ENCODE assay signal across 9 mouse cellular contexts in genomic region chr8:104076541-104077412, GRCm38 (mm10). TPM values are rescaled to one million over a fixed set of nuclear protein-coding genes. Genes with fewer than 3 reads are reported as not detected.
DNase-seq lines count a peak whose midpoint lies in the region; ATAC-seq and TF ChIP-seq lines count a peak whose summit lies in the region.
"Had no signal": no experiment of that assay in that cellular context is flagged by ENCODE, and none has a peak within 500 bp of the region (broad histone marks: within the 10 kb centered on the region; RNA-seq: fewer than 3 reads in every experiment).

No protein-coding gene starts in this region.

- H3K36me3 ChIP-seq in heart, embryonic 12.5 days: no peaks in the 10 kb centered on the region
- no peaks in the 10 kb centered on the region for H3K36me3 ChIP-seq in hindbrain, embryonic 15.5 days
- H3K36me3 ChIP-seq: limb, embryonic 12.5 days had no signal

- peak; percentile 33; the same call in 1 of the 2 replicates for ATAC-seq in heart, embryonic 12.5 days (ENCODE audit: insufficient number of reproducible peaks, low FRiP score)
- ATAC-seq in hindbrain, embryonic 15.5 days (ENCODE audit: low FRiP score, low read depth): peak; percentile 79

- no peaks in the 10 kb centered on the region for H3K27me3 ChIP-seq in heart, embryonic 12.5 days (replicated peaks)
- no peaks in the 10 kb centered on the region for H3K27me3 ChIP-seq in hindbrain, embryonic 15.5 days
- H3K27me3 ChIP-seq: limb, embryonic 12.5 days had no signal

- TF ChIP-seq POLR2A in cortical plate, adult 2 months (IDR thresholded peaks at IDR 0.05; ENCODE audit: extremely low read depth, insufficient read depth, low read length): no peak

- H3K27ac ChIP-seq in heart, embryonic 12.5 days (ENCODE audit: poor library complexity, severe bottlenecking): no peak overlapping the region
- H3K27ac ChIP-seq in cortical plate, adult 2 months (ENCODE audit: insufficient read depth, low read length): no peak overlapping the region
- 0 out of 2 replicates have a peak overlapping the region, but pooled peaks have one; percentile 30 for H3K27ac ChIP-seq in hindbrain, embryonic 15.5 days (replicated peaks)
- H3K27ac ChIP-seq: limb, embryonic 12.5 days had no signal

- no peaks in the 10 kb centered on the region for H3K9me3 ChIP-seq in heart, embryonic 12.5 days (replicated peaks)
- H3K9me3 ChIP-seq in hindbrain, embryonic 15.5 days: no peaks in the 10 kb centered on the region
- H3K9me3 ChIP-seq: limb, embryonic 12.5 days had no signal

- no peak overlapping the region for H3K9ac ChIP-seq in heart, embryonic 12.5 days
- H3K9ac ChIP-seq in hindbrain, embryonic 15.5 days: no peak overlapping the region
- H3K9ac ChIP-seq: limb, embryonic 12.5 days had no signal

- 36% methylated on average over 8 of the region's 8 CpGs for WGBS in heart, embryonic 12.5 days
- WGBS in hindbrain, embryonic 15.5 days: 25% methylated on average over 8 of the region's 8 CpGs

- intact Hi-C loops in left cerebral cortex, postnatal 4 days (cut with DNase I): no loop called here

- no peak overlapping the region for H3K4me3 ChIP-seq in heart, embryonic 12.5 days
- H3K4me3 ChIP-seq in cortical plate, adult 2 months (ENCODE audit: insufficient read depth, low read length): no peak overlapping the region
- no peak overlapping the region for H3K4me3 ChIP-seq in hindbrain, embryonic 15.5 days
- H3K4me3 ChIP-seq: limb, embryonic 12.5 days had no signal

- DNase-seq in heart, adult 8-10 months (ENCODE audit: low spot score): no peak
- peak; percentile 37 for DNase-seq in NIH3T3 (ENCODE audit: low read depth)
- DNase-seq in left cerebral cortex, postnatal 4 days: peak; percentile 72
- peak; percentile 38 for DNase-seq in right cerebral cortex, postnatal 14 days
- DNase-seq in thymus, postnatal 14 days: no peak

- peak; percentile 27; the same call in 1 of the 2 replicates for TF ChIP-seq CTCF in cortical plate, adult 2 months (IDR thresholded peaks at IDR 0.05; ENCODE audit: extremely low read depth, insufficient read depth, low read length)

- no peaks in the 10 kb centered on the region; the same call in 1 of the 2 replicates for H3K4me1 ChIP-seq in heart, embryonic 12.5 days (replicated peaks)
- no peaks in the 10 kb centered on the region for H3K4me1 ChIP-seq in cortical plate, adult 2 months (ENCODE audit: control insufficient read depth, insufficient read depth, low read length)
- 0 out of 2 replicates have a peak, but pooled peaks cover 7% of the 10 kb centered on the region for H3K4me1 ChIP-seq in hindbrain, embryonic 15.5 days (replicated peaks)

- H3K4me2 ChIP-seq in heart, embryonic 12.5 days: peak overlapping the region; percentile 18
- H3K4me2 ChIP-seq in hindbrain, embryonic 15.5 days: 0 out of 2 replicates have a peak overlapping the region, but pooled peaks have one; percentile 2
- H3K4me2 ChIP-seq: limb, embryonic 12.5 days had no signal

RNA-seq across cellular contexts. Expression of gene Cdh5, which starts 24.6 kb away (rescaled TPM):
- polyA plus RNA-seq in heart, embryonic 12.5 days (2016; fragmentation: Nextera tagmentation; extraction: Ambion mirVana): 47.6 and 51.6 TPM in 2 replicates
- 100 to 1,000 TPM in 3 of 4 experiments, 10 to 100 TPM in 1; 92.8 to 120 (median 112) TPM for total RNA-seq in heart, adult 8-10 months (2022)
- polyA plus RNA-seq in cortical plate, adult 2 months (2012; rRNA removed): 11.7 and 11.8 TPM in 2 replicates
- polyA plus RNA-seq in hindbrain, embryonic 15.5 days (2015; fragmentation: Nextera tagmentation; extraction: Ambion mirVana): 16.4 and 16.7 TPM in 2 replicates
- 10 to 100 TPM; 21.8 to 24.4 TPM for total RNA-seq in left cerebral cortex, postnatal 4 days (2021)

Comparison
In these comparisons a context has a peak if more than half of its experiments do, and no peak if none do; other contexts are left out.
1. DNase-seq: peak in NIH3T3 (single experiment), left cerebral cortex, postnatal 4 days (single experiment) and right cerebral cortex, postnatal 14 days (single experiment); none in heart, adult 8-10 months (single experiment) and thymus, postnatal 14 days (single experiment).